Mouse (Mus musculus): ENCODE measurements around the gene Emilin1. TPM values are rescaled to one million over a fixed set of nuclear protein-coding genes. Genes with fewer than 3 reads are reported as not detected.

Gene Emilin1
- polyA plus RNA-seq, 1 experiment from 2014 or later, result 274 TPM

DNA sequence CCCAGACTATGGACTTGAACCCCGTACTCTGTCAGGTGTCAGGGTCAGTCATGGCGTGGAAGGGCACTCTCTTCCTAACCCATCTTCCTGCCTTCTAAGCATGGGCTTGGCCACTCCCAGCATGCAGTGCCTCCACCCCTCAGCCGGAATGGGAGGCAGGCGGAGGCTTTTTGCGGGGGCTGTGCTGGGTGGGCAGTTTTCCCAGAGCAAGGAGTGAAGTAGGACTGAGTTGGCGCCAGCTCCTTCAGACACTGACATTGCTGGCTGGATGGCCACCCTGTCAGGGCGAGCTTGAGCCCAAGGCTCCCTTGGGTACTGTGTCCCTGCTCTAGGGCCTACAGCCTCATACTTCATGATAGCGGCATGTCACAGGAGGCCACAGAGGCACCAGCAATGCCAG is 55.2 kb downstream of the Emilin1 start, which contains the start of gene Tcf23:
Gene Tcf23, plus strand, starts transcription at position 247 of the 400 bp plus-strand sequence.
- H3K4me3 ChIP-seq, result no peak within 1 kb of the TSS
- peak; percentile 27; the same call in 1 of the 2 replicates for ATAC-seq (ENCODE audit: insufficient number of reproducible peaks, low FRiP score, low TSS enrichment, low read depth)
- no peak within 1 kb of the TSS for H3K27ac ChIP-seq
- no peaks in the 10 kb centered on the region for H3K36me3 ChIP-seq
- no peaks in the 10 kb centered on the region; the same call in 1 of the 2 replicates for H3K4me1 ChIP-seq
- H3K4me2 ChIP-seq, result no peak within 1 kb of the TSS
- H3K9ac ChIP-seq, result no peak within 1 kb of the TSS
- H3K27me3 ChIP-seq, result peaks cover 4% of the 10 kb centered on the region; the same call in 1 of the 2 replicates
- no peaks in the 10 kb centered on the region for H3K9me3 ChIP-seq
- 67% methylated on average over 8 of the region's 8 CpGs for WGBS

DNA sequence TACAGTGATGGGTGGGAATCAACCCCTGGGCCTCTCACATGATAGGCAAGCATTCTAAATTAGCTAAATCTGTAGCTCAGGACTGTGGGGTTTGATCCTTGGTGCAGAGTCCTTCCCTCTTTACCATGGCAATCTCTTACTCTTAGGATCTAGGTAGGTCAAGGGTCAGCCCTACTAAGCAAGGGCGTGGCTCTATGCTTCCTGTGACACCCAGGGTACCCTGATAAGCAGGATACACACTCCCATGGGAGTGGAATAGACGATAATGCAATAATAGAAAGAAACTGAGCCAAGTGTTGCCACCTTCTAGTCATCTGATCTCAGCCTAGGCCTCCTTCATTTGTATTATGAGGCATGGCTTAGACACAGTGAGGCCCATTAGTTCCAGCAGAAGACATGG is 56.2 kb downstream of the Emilin1 start:
- Histone ChIP-seq H3K4me3 (no peak overlapping the region), H3K4me2 (no peak overlapping the region), H3K4me1 (no peaks in the 10 kb centered on the region; the same call in 1 of the 2 replicates), H3K27me3 (peaks cover 4% of the 10 kb centered on the region; the same call in 1 of the 2 replicates), H3K9me3 (no peaks in the 10 kb centered on the region), H3K9ac (no peak overlapping the region), H3K36me3 (no peaks in the 10 kb centered on the region), H3K27ac (no peak overlapping the region)
- ATAC-seq (ENCODE audit: insufficient number of reproducible peaks, low FRiP score, low TSS enrichment, low read depth), result no peak
- WGBS, result 83% methylated on average over 2 of the region's 2 CpGs

Other genes with a start within 250 kb of the Emilin1 start
- 213 and 217 TPM in 2 replicates for gene Cenpa, start 246.6 kb upstream of the Emilin1 start, polyA plus RNA-seq (2015; fragmentation: Nextera tagmentation; extraction: Ambion mirVana)
- gene Dpysl5, start 201.8 kb upstream of the Emilin1 start, polyA plus RNA-seq (2015; fragmentation: Nextera tagmentation; extraction: Ambion mirVana), result 5.4 and 7.6 TPM in 2 replicates
- gene Mapre3, start 98.8 kb upstream of the Emilin1 start, polyA plus RNA-seq (2015; fragmentation: Nextera tagmentation; extraction: Ambion mirVana), result 30.4 and 30.6 TPM in 2 replicates
- gene Tmem214, start 45.4 kb upstream of the Emilin1 start, polyA plus RNA-seq (2015; fragmentation: Nextera tagmentation; extraction: Ambion mirVana), result 97.7 and 97.9 TPM in 2 replicates
- 16.4 and 21.9 TPM in 2 replicates for gene Agbl5, start 24.7 kb upstream of the Emilin1 start, polyA plus RNA-seq (2015; fragmentation: Nextera tagmentation; extraction: Ambion mirVana)
- 464 and 505 TPM in 2 replicates for gene Ost4, start 5.6 kb upstream of the Emilin1 start, polyA plus RNA-seq (2015; fragmentation: Nextera tagmentation; extraction: Ambion mirVana)
- 23.6 and 28.1 TPM in 2 replicates for gene Khk, start 8.0 kb downstream of the Emilin1 start, polyA plus RNA-seq (2015; fragmentation: Nextera tagmentation; extraction: Ambion mirVana)
- 21.0 and 31.7 TPM in 2 replicates for gene Cgref1, start 32.2 kb downstream of the Emilin1 start, polyA plus RNA-seq (2015; fragmentation: Nextera tagmentation; extraction: Ambion mirVana)
- 128 and 137 TPM in 2 replicates for gene Preb, start 47.0 kb downstream of the Emilin1 start, polyA plus RNA-seq (2015; fragmentation: Nextera tagmentation; extraction: Ambion mirVana)
- 0.04 and 0.06 TPM in 2 replicates for gene Tcf23, start 55.3 kb downstream of the Emilin1 start, polyA plus RNA-seq (2015; fragmentation: Nextera tagmentation; extraction: Ambion mirVana)
- gene Atraid, start 134.9 kb downstream of the Emilin1 start, polyA plus RNA-seq (2015; fragmentation: Nextera tagmentation; extraction: Ambion mirVana), result 179 and 184 TPM in 2 replicates
- gene Slc5a6, start 135.5 kb downstream of the Emilin1 start, polyA plus RNA-seq (2015; fragmentation: Nextera tagmentation; extraction: Ambion mirVana), result 10.9 and 14.6 TPM in 2 replicates
- gene Cad, start 141.4 kb downstream of the Emilin1 start, polyA plus RNA-seq (2015; fragmentation: Nextera tagmentation; extraction: Ambion mirVana), result 25.1 and 26.3 TPM in 2 replicates
- not detected in 2 replicates for gene Dnajc5g, start 192.9 kb downstream of the Emilin1 start, polyA plus RNA-seq (2015; fragmentation: Nextera tagmentation; extraction: Ambion mirVana)
- 0.50 and 0.66 TPM in 2 replicates for gene Slc30a3, start 194.8 kb downstream of the Emilin1 start, polyA plus RNA-seq (2015; fragmentation: Nextera tagmentation; extraction: Ambion mirVana)
- 7.6 and 21.7 TPM in 2 replicates for gene Trim54, start 203.3 kb downstream of the Emilin1 start, polyA plus RNA-seq (2015; fragmentation: Nextera tagmentation; extraction: Ambion mirVana)
- gene Ucn, start 225.4 kb downstream of the Emilin1 start, polyA plus RNA-seq (2015; fragmentation: Nextera tagmentation; extraction: Ambion mirVana), result not detected in 2 replicates
- gene Mpv17, start 240.8 kb downstream of the Emilin1 start, polyA plus RNA-seq (2015; fragmentation: Nextera tagmentation; extraction: Ambion mirVana), result 64.0 and 70.5 TPM in 2 replicates